9 mouse cellular contexts compared by ENCODE assay signal in genomic region chr17:93141125-93141524, GRCm38 (mm10). TPM values are rescaled to one million over a fixed set of nuclear protein-coding genes. Genes with fewer than 3 reads are reported as not detected.
A peak's percentile ranks its signal among the peaks of the same experiment; 100 is the strongest.
DNase-seq lines count a peak whose midpoint lies in the region; ATAC-seq and TF ChIP-seq lines count a peak whose summit lies in the region.
"Had no signal": no experiment of that assay in that cellular context is flagged by ENCODE, and none has a peak within 500 bp of the region (broad histone marks: within the 10 kb centered on the region; RNA-seq: fewer than 3 reads in every experiment).

No protein-coding gene starts in this region.

- no peaks in the 10 kb centered on the region for H3K9me3 ChIP-seq in lung, embryonic 14.5 days (ENCODE audit: low read depth, low read length)

- DNase-seq in lung, embryonic 14.5 days: peak; percentile 61
- DNase-seq in lung, postnatal 10 days: no peak
- peak; percentile 5 for DNase-seq in cerebellum, adult 9-10 months
- DNase-seq in frontal cortex, postnatal 10 days (ENCODE audit: low spot score in 2 of 2): peak; percentile 42 to 73
- DNase-seq in left cerebral cortex, adult 8-10 months (ENCODE audit: low spot score in 2 of 2): peak; percentile 15 to 35
- peak; percentile 68 for DNase-seq in right cerebral cortex, adult 18-20 months
- no peak for DNase-seq in urinary bladder, postnatal 36 days (ENCODE audit: low spot score in 2 of 2)
- no peak for DNase-seq in urinary bladder, postnatal 25 days (ENCODE audit: low spot score)

- no peak overlapping the region for H3K9ac ChIP-seq in lung, embryonic 14.5 days

- H3K36me3 ChIP-seq in lung, embryonic 14.5 days (ENCODE audit: insufficient read depth): no peaks in the 10 kb centered on the region

- WGBS in lung, embryonic 14.5 days: 26% methylated on average over 3 of the region's 3 CpGs

- peak; percentile 54 for TF ChIP-seq CTCF in lung, embryonic 14.5 days (IDR thresholded peaks at IDR 0.05; ENCODE audit: low read depth)

- H3K4me2 ChIP-seq in lung, embryonic 14.5 days: no peak overlapping the region

- no peaks in the 10 kb centered on the region for H3K27me3 ChIP-seq in lung, embryonic 14.5 days (ENCODE audit: insufficient read depth, low read length)

- H3K4me3 ChIP-seq in lung, embryonic 14.5 days (ENCODE audit: low read depth, low read length): no peak overlapping the region

- no peak overlapping the region for H3K27ac ChIP-seq in lung, embryonic 14.5 days (ENCODE audit: low read depth)

- no peak for ATAC-seq in lung, embryonic 14.5 days (ENCODE audit: insufficient read depth)

- no peaks in the 10 kb centered on the region for H3K4me1 ChIP-seq in lung, embryonic 14.5 days (ENCODE audit: insufficient read depth)

RNA-seq across cellular contexts. Expression of gene Adcyap1, which starts 57.7 kb away (rescaled TPM):
- not detected in 2 replicates for polyA plus RNA-seq in lung, embryonic 14.5 days (2014; fragmentation: Nextera tagmentation; extraction: Ambion mirVana)
- total RNA-seq in left cerebral cortex, adult 8-10 months (2022): 10 to 100 TPM; 16.3 to 30.3 (median 27.4) TPM
- total RNA-seq: liver, adult 2 months had no signal
- polyA plus RNA-seq: liver, adult 2 months had no signal

Comparison
In these comparisons a context has a peak if more than half of its experiments do, and no peak if none do; other contexts are left out.
1. DNase-seq: peak in lung, embryonic 14.5 days (single experiment), cerebellum, adult 9-10 months (single experiment), frontal cortex, postnatal 10 days (2 of 2), left cerebral cortex, adult 8-10 months (2 of 2) and right cerebral cortex, adult 18-20 months (single experiment); none in lung, postnatal 10 days (single experiment), urinary bladder, postnatal 36 days (0 of 2) and urinary bladder, postnatal 25 days (single experiment).